Comparison of ENCODE assay signal across 8 mouse cellular contexts in the genomic region with DNA sequence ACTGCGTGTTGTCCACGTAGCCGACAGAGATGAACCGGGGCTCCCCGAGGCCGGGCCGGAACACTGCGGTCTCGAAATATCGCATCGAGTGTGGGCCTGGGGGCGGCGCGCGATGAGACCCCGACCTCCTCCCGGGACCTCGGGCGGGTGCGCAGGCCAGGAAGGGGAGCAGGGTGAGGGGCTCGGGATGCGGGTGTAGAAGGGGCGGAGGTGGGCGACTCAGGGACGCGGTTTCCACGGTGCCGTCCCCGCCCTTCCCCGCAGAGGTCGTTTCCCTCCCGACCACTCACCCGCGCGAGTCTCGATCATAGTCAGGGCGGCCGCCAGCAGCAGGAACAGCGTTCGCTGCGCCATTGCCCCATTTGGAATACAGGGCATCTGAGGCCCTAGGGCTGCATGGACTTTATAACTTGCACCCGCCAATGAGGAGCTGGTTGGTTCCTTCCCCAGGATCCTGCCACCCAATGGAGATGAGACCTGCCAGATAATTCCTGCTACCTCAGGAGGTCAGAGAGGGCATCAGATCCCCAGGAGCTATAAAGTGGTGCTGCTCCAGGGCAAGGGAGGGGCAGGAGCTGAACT. TPM values are rescaled to one million over a fixed set of nuclear protein-coding genes. Genes with fewer than 3 reads are reported as not detected.
DNase-seq lines count a peak whose midpoint lies in the region; ATAC-seq and TF ChIP-seq lines count a peak whose summit lies in the region.

No protein-coding gene starts in this region.

- intact Hi-C loops in left cerebral cortex, postnatal 4 days (cut with DNase I), result no loop called here

- under 1% methylated on average over 36 of the region's 42 CpGs for WGBS in hindbrain, embryonic 12.5 days
- WGBS in liver, postnatal 0 days (ENCODE audit: insufficient replicate concordance), result under 1% methylated on average over 40 of the region's 42 CpGs

- no peak for TF ChIP-seq CTCF in liver, postnatal 0 days (IDR thresholded peaks at IDR 0.05; ENCODE audit: low read depth)

- peak overlapping the region; percentile 98 for H3K4me2 ChIP-seq in hindbrain, embryonic 12.5 days (replicated peaks)
- H3K4me2 ChIP-seq in liver, postnatal 0 days (ENCODE audit: low read depth, low read length), result peak overlapping the region; percentile 87

- H3K27ac ChIP-seq in brown adipose tissue, adult 24 weeks (replicated peaks; ENCODE audit: low read depth, low read length), result no peak overlapping the region
- no peak overlapping the region for H3K27ac ChIP-seq in hindbrain, embryonic 12.5 days
- H3K27ac ChIP-seq in liver, postnatal 0 days (ENCODE audit: low read depth), result no peak overlapping the region

- DNase-seq in left cerebral cortex, postnatal 4 days, result peak; percentile 2
- no peak for DNase-seq in left cerebral cortex, adult 11 months (ENCODE audit: low spot score)
- peak; percentile 18 for DNase-seq in liver, postnatal 0 days
- peak; percentile 25 for DNase-seq in thymus, postnatal 0 days (ENCODE audit: low spot score)
- DNase-seq in adrenal gland, adult 2 months, result no peak
- no peak for DNase-seq in adrenal gland, postnatal 4 days (ENCODE audit: low spot score in 2 of 2)

- peak; percentile 50; the same call in 1 of the 2 replicates for ATAC-seq in hindbrain, embryonic 12.5 days (ENCODE audit: low FRiP score)
- ATAC-seq in liver, postnatal 0 days, result peak; percentile 36; the same call in 1 of the 2 replicates

- no peaks in the 10 kb centered on the region for H3K36me3 ChIP-seq in hindbrain, embryonic 12.5 days
- no peaks in the 10 kb centered on the region for H3K36me3 ChIP-seq in liver, postnatal 0 days (replicated peaks; ENCODE audit: insufficient read depth, low read length)

- H3K27me3 ChIP-seq in hindbrain, embryonic 12.5 days, result peaks cover 29% of the 10 kb centered on the region
- peaks cover 21% of the 10 kb centered on the region for H3K27me3 ChIP-seq in liver, postnatal 0 days (ENCODE audit: insufficient read depth, low read length)

- peak overlapping the region; percentile 65 for H3K9ac ChIP-seq in hindbrain, embryonic 12.5 days
- peak overlapping the region; percentile 55 for H3K9ac ChIP-seq in liver, postnatal 0 days (replicated peaks)

- no peak for TF ChIP-seq EP300 in liver, postnatal 0 days (IDR thresholded peaks at IDR 0.05; ENCODE audit: low read depth)

- no peaks in the 10 kb centered on the region for H3K9me3 ChIP-seq in hindbrain, embryonic 12.5 days (replicated peaks)
- no peaks in the 10 kb centered on the region for H3K9me3 ChIP-seq in liver, postnatal 0 days (ENCODE audit: low read length)

- peak overlapping the region; percentile 87 for H3K4me3 ChIP-seq in brown adipose tissue, adult 24 weeks (ENCODE audit: insufficient read depth, low read depth, low read length)
- peak overlapping the region; percentile 49 for H3K4me3 ChIP-seq in hindbrain, embryonic 12.5 days
- peak overlapping the region; percentile 61 for H3K4me3 ChIP-seq in liver, postnatal 0 days (ENCODE audit: low read depth, low read length)

- H3K4me1 ChIP-seq in brown adipose tissue, adult 24 weeks (ENCODE audit: control insufficient read depth, insufficient read depth, insufficient read length, low read length), result no peaks in the 10 kb centered on the region; the same call in 1 of the 2 replicates
- H3K4me1 ChIP-seq in hindbrain, embryonic 12.5 days, result 0 out of 2 replicates have a peak, but pooled peaks cover 7% of the 10 kb centered on the region
- H3K4me1 ChIP-seq in liver, postnatal 0 days (ENCODE audit: insufficient read depth), result peaks cover 4% of the 10 kb centered on the region; the same call in 1 of the 2 replicates

RNA-seq across cellular contexts. Expression of gene Gm11127, which starts 25.8 kb away (rescaled TPM):
- total RNA-seq in left cerebral cortex, postnatal 4 days (2021), result not detected
- not detected in 2 replicates for polyA plus RNA-seq in brown adipose tissue, adult 24 weeks (2012; ENCODE audit: insufficient read depth, insufficient read length, missing spikeins)
- not detected in 2 replicates for polyA plus RNA-seq in hindbrain, embryonic 12.5 days (2016; fragmentation: Nextera tagmentation; extraction: Ambion mirVana)
- polyA plus RNA-seq in liver, postnatal 0 days (2015; fragmentation: Nextera tagmentation; extraction: Ambion mirVana), result 0.12 TPM in 1 of 2 replicates, not detected in the other
- polyA plus RNA-seq in thymus, postnatal 0 days (2015; fragmentation: Nextera tagmentation; extraction: Ambion mirVana), result 0.96 and 1.3 TPM in 2 replicates
- total RNA-seq in adrenal gland, adult 2 months (2021), result 1 to 10 TPM; 4.4 to 8.2 TPM
- not detected in 2 replicates for polyA plus RNA-seq in adrenal gland, adult 2 months (2012; rRNA removed)
- 1 to 10 TPM; 1.4 to 1.7 TPM for total RNA-seq in adrenal gland, postnatal 4 days (2021)

RNA-seq across cellular contexts. Expression of gene Gm19684, which starts 37.5 kb away (rescaled TPM):
- not detected for total RNA-seq in left cerebral cortex, postnatal 4 days (2021)
- polyA plus RNA-seq in brown adipose tissue, adult 24 weeks (2012; ENCODE audit: insufficient read depth, insufficient read length, missing spikeins), result not detected in 2 replicates
- polyA plus RNA-seq in hindbrain, embryonic 12.5 days (2016; fragmentation: Nextera tagmentation; extraction: Ambion mirVana), result not detected in 2 replicates
- polyA plus RNA-seq in liver, postnatal 0 days (2015; fragmentation: Nextera tagmentation; extraction: Ambion mirVana), result not detected in 2 replicates
- 0.48 and 0.57 TPM in 2 replicates for polyA plus RNA-seq in thymus, postnatal 0 days (2015; fragmentation: Nextera tagmentation; extraction: Ambion mirVana)
- under 1 TPM in 1 of 2 experiments, not detected in 1; 0.41 TPM for total RNA-seq in adrenal gland, adult 2 months (2021)
- polyA plus RNA-seq in adrenal gland, adult 2 months (2012; rRNA removed), result 0.33 and 0.36 TPM in 2 replicates
- under 1 TPM; 0.20 to 0.25 TPM for total RNA-seq in adrenal gland, postnatal 4 days (2021)

RNA-seq across cellular contexts. Expression of gene Gm6034, which starts 41.2 kb away (rescaled TPM):
- not detected for total RNA-seq in left cerebral cortex, postnatal 4 days (2021)
- polyA plus RNA-seq in brown adipose tissue, adult 24 weeks (2012; ENCODE audit: insufficient read depth, insufficient read length, missing spikeins), result not detected in 2 replicates
- not detected in 2 replicates for polyA plus RNA-seq in hindbrain, embryonic 12.5 days (2016; fragmentation: Nextera tagmentation; extraction: Ambion mirVana)
- polyA plus RNA-seq in liver, postnatal 0 days (2015; fragmentation: Nextera tagmentation; extraction: Ambion mirVana), result not detected in 2 replicates
- polyA plus RNA-seq in thymus, postnatal 0 days (2015; fragmentation: Nextera tagmentation; extraction: Ambion mirVana), result 0.10 and 0.13 TPM in 2 replicates
- under 1 TPM in 1 of 2 experiments, not detected in 1; 0.23 TPM for total RNA-seq in adrenal gland, adult 2 months (2021)
- 0.10 and 0.50 TPM in 2 replicates for polyA plus RNA-seq in adrenal gland, adult 2 months (2012; rRNA removed)
- total RNA-seq in adrenal gland, postnatal 4 days (2021), result under 1 TPM in 1 of 2 experiments, not detected in 1; 0.17 TPM

RNA-seq across cellular contexts. Expression of gene H2-T22, which starts 41.4 kb away (rescaled TPM):
- total RNA-seq in left cerebral cortex, postnatal 4 days (2021), result 1 to 10 TPM; 3.5 to 4.1 TPM
- polyA plus RNA-seq in brown adipose tissue, adult 24 weeks (2012; ENCODE audit: insufficient read depth, insufficient read length, missing spikeins), result 57.5 and 83.0 TPM in 2 replicates
- polyA plus RNA-seq in hindbrain, embryonic 12.5 days (2016; fragmentation: Nextera tagmentation; extraction: Ambion mirVana), result 7.8 and 9.2 TPM in 2 replicates
- 16.2 and 17.1 TPM in 2 replicates for polyA plus RNA-seq in liver, postnatal 0 days (2015; fragmentation: Nextera tagmentation; extraction: Ambion mirVana)
- 60.4 and 66.8 TPM in 2 replicates for polyA plus RNA-seq in thymus, postnatal 0 days (2015; fragmentation: Nextera tagmentation; extraction: Ambion mirVana)
- 10 to 100 TPM; 32.2 to 42.9 TPM for total RNA-seq in adrenal gland, adult 2 months (2021)
- polyA plus RNA-seq in adrenal gland, adult 2 months (2012; rRNA removed), result 34.7 and 38.6 TPM in 2 replicates
- 10 to 100 TPM; 22.1 to 22.9 TPM for total RNA-seq in adrenal gland, postnatal 4 days (2021)

RNA-seq across cellular contexts. Expression of gene Gm7030, which starts 45.3 kb away (rescaled TPM):
- total RNA-seq in left cerebral cortex, postnatal 4 days (2021), result not detected
- not detected in 2 replicates for polyA plus RNA-seq in brown adipose tissue, adult 24 weeks (2012; ENCODE audit: insufficient read depth, insufficient read length, missing spikeins)
- not detected in 2 replicates for polyA plus RNA-seq in hindbrain, embryonic 12.5 days (2016; fragmentation: Nextera tagmentation; extraction: Ambion mirVana)
- polyA plus RNA-seq in liver, postnatal 0 days (2015; fragmentation: Nextera tagmentation; extraction: Ambion mirVana), result not detected in 2 replicates
- 0.45 and 0.99 TPM in 2 replicates for polyA plus RNA-seq in thymus, postnatal 0 days (2015; fragmentation: Nextera tagmentation; extraction: Ambion mirVana)
- total RNA-seq in adrenal gland, adult 2 months (2021), result not detected
- polyA plus RNA-seq in adrenal gland, adult 2 months (2012; rRNA removed), result not detected in 2 replicates
- total RNA-seq in adrenal gland, postnatal 4 days (2021), result not detected

Comparison
In these comparisons a context has a peak if more than half of its experiments do, and no peak if none do; other contexts are left out.
1. DNase-seq: peak in left cerebral cortex, postnatal 4 days (single experiment), liver, postnatal 0 days (single experiment) and thymus, postnatal 0 days (single experiment); none in left cerebral cortex, adult 11 months (single experiment), adrenal gland, adult 2 months (single experiment) and adrenal gland, postnatal 4 days (0 of 2).
2. Peak in every context shown above with its lines, with median percentiles within 50 percentile points of each other: H3K4me3 ChIP-seq.